Mouse (Mus musculus): ENCODE measurements around the gene Zbtb22.

DNA sequence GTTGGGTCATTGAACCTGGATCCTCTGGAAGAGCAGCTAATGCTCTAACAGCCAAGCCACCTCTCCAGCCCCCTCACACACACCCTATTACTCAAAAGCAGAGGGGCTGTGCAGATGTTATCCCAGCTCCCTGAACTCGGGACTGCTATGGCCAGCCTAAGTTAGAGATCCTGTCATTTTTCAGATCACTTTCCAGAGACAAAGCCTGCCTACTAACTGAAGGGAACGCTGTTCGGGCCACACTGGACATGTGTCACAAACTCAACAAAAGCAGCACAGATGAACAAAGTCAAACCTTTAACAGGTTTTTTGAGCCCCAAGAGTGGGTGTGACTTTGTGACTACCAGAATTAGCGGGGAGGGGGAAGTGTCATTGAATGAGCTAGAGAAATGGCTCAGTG is 37.2 kb downstream of the Zbtb22 start:
- TF ChIP-seq CTCF (IDR thresholded peaks at IDR 0.05; ENCODE audit: low read depth) (no peak), EP300 (IDR thresholded peaks at IDR 0.05; ENCODE audit: low read depth) (no peak)

Measured in heart, postnatal 0 days (tissue).